12 mouse cellular contexts compared by ENCODE assay signal in genomic region chr10:109136763-109137732, GRCm38 (mm10).
DNase-seq lines count a peak whose midpoint lies in the region; ATAC-seq and TF ChIP-seq lines count a peak whose summit lies in the region.
"Had no signal": no experiment of that assay in that cellular context is flagged by ENCODE, and none has a peak within 500 bp of the region (broad histone marks: within the 10 kb centered on the region; RNA-seq: fewer than 3 reads in every experiment).

No protein-coding gene starts in this region.

- no peaks in the 10 kb centered on the region for H3K4me1 ChIP-seq in lung, postnatal 0 days (ENCODE audit: insufficient read depth, low read depth, low read length)
- H3K4me1 ChIP-seq in stomach, postnatal 0 days (replicated peaks; ENCODE audit: control insufficient read depth, insufficient read depth) = no peaks in the 10 kb centered on the region
- H3K4me1 ChIP-seq: limb, embryonic 13.5 days; midbrain, embryonic 13.5 days; neural tube, embryonic 15.5 days had no signal

- peak overlapping the region; percentile 33; the same call in 1 of the 2 replicates for H3K4me2 ChIP-seq in lung, postnatal 0 days (replicated peaks; ENCODE audit: low read depth, low read length)
- peak overlapping the region; percentile 28; the same call in 1 of the 2 replicates for H3K4me2 ChIP-seq in stomach, postnatal 0 days (replicated peaks; ENCODE audit: low read depth)
- H3K4me2 ChIP-seq: limb, embryonic 13.5 days; midbrain, embryonic 13.5 days; neural tube, embryonic 15.5 days had no signal

- H3K36me3 ChIP-seq in lung, postnatal 0 days (ENCODE audit: insufficient read depth, low read length) = no peaks in the 10 kb centered on the region
- H3K36me3 ChIP-seq in stomach, postnatal 0 days (ENCODE audit: control insufficient read depth, insufficient read depth, low read length) = no peaks in the 10 kb centered on the region
- H3K36me3 ChIP-seq: limb, embryonic 13.5 days; midbrain, embryonic 13.5 days; neural tube, embryonic 15.5 days had no signal

- TF ChIP-seq EP300 in lung, postnatal 0 days (IDR thresholded peaks at IDR 0.05) = no peak
- no peak for TF ChIP-seq EP300 in stomach, postnatal 0 days (optimal IDR thresholded peaks at IDR 0.05)

- H3K9me3 ChIP-seq in lung, postnatal 0 days (ENCODE audit: low read length) = no peaks in the 10 kb centered on the region
- H3K9me3 ChIP-seq in stomach, postnatal 0 days (ENCODE audit: control insufficient read depth, low read length) = no peaks in the 10 kb centered on the region
- H3K9me3 ChIP-seq: limb, embryonic 13.5 days; midbrain, embryonic 13.5 days; neural tube, embryonic 15.5 days had no signal

- WGBS in lung, postnatal 0 days = 49% methylated on average over 3 of the region's 3 CpGs
- 51% methylated on average over 3 of the region's 3 CpGs for WGBS in stomach, postnatal 0 days

- H3K27ac ChIP-seq in lung, postnatal 0 days (ENCODE audit: low read length) = no peak overlapping the region
- H3K27ac ChIP-seq in stomach, postnatal 0 days (replicated peaks) = no peak overlapping the region
- H3K27ac ChIP-seq: limb, embryonic 13.5 days; midbrain, embryonic 13.5 days; neural tube, embryonic 15.5 days had no signal

- no peak for TF ChIP-seq CTCF in lung, postnatal 0 days (IDR thresholded peaks at IDR 0.05)
- TF ChIP-seq CTCF in stomach, postnatal 0 days (IDR thresholded peaks at IDR 0.05; ENCODE audit: low read depth) = no peak

- 0 out of 2 replicates have a peak, but pooled peaks have one; percentile 35 for ATAC-seq in lung, postnatal 0 days
- peak; percentile 84 for ATAC-seq in common myeloid progenitor, adult 5-6 weeks (replicated peaks; ENCODE audit: low read depth, poor library complexity, severe bottlenecking)
- ATAC-seq in stomach, postnatal 0 days (ENCODE audit: low FRiP score, low TSS enrichment) = no peak
- ATAC-seq: midbrain, embryonic 13.5 days had no signal

- peak; percentile 30 for DNase-seq in heart, adult 8-10 months (ENCODE audit: low spot score)
- no peak for DNase-seq in heart, adult 11 months
- peak; percentile 58 for DNase-seq in lung, postnatal 0 days (ENCODE audit: low spot score)
- no peak for DNase-seq in lung, postnatal 14 days
- DNase-seq in stomach, postnatal 0 days (ENCODE audit: low spot score) = no peak
- no peak for DNase-seq in B cell, adult 2 months
- no peak for DNase-seq in c-Kit-positive CD71-positive TER-119-positive erythroid progenitor cells, embryonic 14.5 days (ENCODE audit: low spot score)
- DNase-seq: thymus, postnatal 14 days had no signal

- H3K27me3 ChIP-seq in lung, postnatal 0 days (replicated peaks; ENCODE audit: insufficient read depth, low read length) = no peaks in the 10 kb centered on the region
- no peaks in the 10 kb centered on the region for H3K27me3 ChIP-seq in stomach, postnatal 0 days (ENCODE audit: control insufficient read depth, insufficient read depth, low read length)
- H3K27me3 ChIP-seq: limb, embryonic 13.5 days; midbrain, embryonic 13.5 days; neural tube, embryonic 15.5 days had no signal

- peak overlapping the region; percentile 14; the same call in 1 of the 2 replicates for H3K4me3 ChIP-seq in lung, postnatal 0 days (ENCODE audit: low read depth, low read length)
- 0 out of 2 replicates have a peak overlapping the region, but pooled peaks have one; percentile 6 for H3K4me3 ChIP-seq in stomach, postnatal 0 days (ENCODE audit: low read depth, low read length)
- H3K4me3 ChIP-seq: limb, embryonic 13.5 days; midbrain, embryonic 13.5 days; neural tube, embryonic 15.5 days had no signal

- H3K9ac ChIP-seq in lung, postnatal 0 days (replicated peaks; ENCODE audit: low read depth) = no peak overlapping the region
- no peak overlapping the region for H3K9ac ChIP-seq in stomach, postnatal 0 days (ENCODE audit: low read length)
- H3K9ac ChIP-seq: limb, embryonic 13.5 days; midbrain, embryonic 13.5 days; neural tube, embryonic 15.5 days had no signal

Comparison
In these comparisons a context has a peak if more than half of its experiments do, and no peak if none do; other contexts are left out.
1. DNase-seq: peak in heart, adult 8-10 months (single experiment) and lung, postnatal 0 days (single experiment); none in heart, adult 11 months (single experiment), lung, postnatal 14 days (single experiment), stomach, postnatal 0 days (single experiment), B cell, adult 2 months (0 of 2) and c-Kit-positive CD71-positive TER-119-positive erythroid progenitor cells, embryonic 14.5 days (single experiment).